Comparison of ENCODE assay signal across 11 mouse cellular contexts in genomic region chr11:96976379-96976687, GRCm38 (mm10). TPM values are rescaled to one million over a fixed set of nuclear protein-coding genes. Genes with fewer than 3 reads are reported as not detected.
DNase-seq lines count a peak whose midpoint lies in the region; ATAC-seq and TF ChIP-seq lines count a peak whose summit lies in the region.
"Had no signal": no experiment of that assay in that cellular context is flagged by ENCODE, and none has a peak within 500 bp of the region (broad histone marks: within the 10 kb centered on the region; RNA-seq: fewer than 3 reads in every experiment).

No protein-coding gene starts in this region.

- H3K9ac ChIP-seq in forebrain, embryonic 14.5 days (ENCODE audit: low read length), result peak overlapping the region; percentile 94
- peak overlapping the region; percentile 98 for H3K9ac ChIP-seq in liver, embryonic 13.5 days

- peak overlapping the region; percentile 99 for H3K27ac ChIP-seq in heart, embryonic 10.5 days
- no peak overlapping the region; the same call in 1 of the 2 replicates for H3K27ac ChIP-seq in forebrain, embryonic 14.5 days (ENCODE audit: low read depth, low read length)
- H3K27ac ChIP-seq in liver, embryonic 13.5 days, result peak overlapping the region; percentile 96

- H3K36me3 ChIP-seq in heart, embryonic 10.5 days, result no peaks in the 10 kb centered on the region
- H3K36me3 ChIP-seq in E14TG2a.4 (ENCODE audit: insufficient read depth, low read length), result peaks cover 27% of the 10 kb centered on the region
- H3K36me3 ChIP-seq in forebrain, embryonic 14.5 days (ENCODE audit: control insufficient read depth, insufficient read depth, low read length), result no peaks in the 10 kb centered on the region
- peaks cover 17% of the 10 kb centered on the region; the same call in 1 of the 2 replicates for H3K36me3 ChIP-seq in liver, embryonic 13.5 days

- no peak for TF ChIP-seq CTCF in E14TG2a.4 (conservative IDR thresholded peaks at IDR 0.05; ENCODE audit: low read length)

- WGBS in heart, embryonic 10.5 days, result 56% methylated on average over 3 of the region's 3 CpGs
- 53% methylated on average over 3 of the region's 3 CpGs for WGBS in forebrain, embryonic 14.5 days
- WGBS in liver, embryonic 13.5 days (ENCODE audit: insufficient replicate concordance), result 44% methylated on average over 3 of the region's 3 CpGs

- H3K27me3 ChIP-seq in heart, embryonic 10.5 days (ENCODE audit: insufficient read depth, poor library complexity, severe bottlenecking), result peaks cover 3% of the 10 kb centered on the region; the same call in 1 of the 2 replicates
- no peaks in the 10 kb centered on the region for H3K27me3 ChIP-seq in E14TG2a.4 (ENCODE audit: insufficient read depth, low read length)
- H3K27me3 ChIP-seq in forebrain, embryonic 14.5 days (replicated peaks; ENCODE audit: control insufficient read depth, insufficient read depth, low read length), result no peaks in the 10 kb centered on the region
- peaks cover 2% of the 10 kb centered on the region; the same call in 1 of the 2 replicates for H3K27me3 ChIP-seq in liver, embryonic 13.5 days

- H3K4me1 ChIP-seq in heart, embryonic 10.5 days, result peaks cover 60% of the 10 kb centered on the region
- peaks cover 85% of the 10 kb centered on the region for H3K4me1 ChIP-seq in E14TG2a.4 (replicated peaks; ENCODE audit: low read depth, low read length)
- H3K4me1 ChIP-seq in forebrain, embryonic 14.5 days (ENCODE audit: control insufficient read depth, insufficient read depth, low read length), result peaks cover 13% of the 10 kb centered on the region
- H3K4me1 ChIP-seq in liver, embryonic 13.5 days (replicated peaks), result peaks cover 79% of the 10 kb centered on the region

- peak overlapping the region; percentile 53 for H3K4me2 ChIP-seq in forebrain, embryonic 14.5 days (ENCODE audit: low read length)
- peak overlapping the region; percentile 86 for H3K4me2 ChIP-seq in liver, embryonic 13.5 days

- DNase-seq in heart, embryonic 10.5 days (ENCODE audit: low spot score), result no peak
- no peak for DNase-seq in heart, postnatal 4 days
- DNase-seq in forebrain, embryonic 14.5 days (ENCODE audit: low spot score), result no peak
- no peak for DNase-seq in liver, embryonic 13.5 days
- DNase-seq in adrenal gland, postnatal 25 days, result no peak
- no peak for DNase-seq in B cell, adult 2 months
- DNase-seq: thymus, postnatal 14 days had no signal

- H3K9me3 ChIP-seq in heart, embryonic 10.5 days, result no peaks in the 10 kb centered on the region
- no peaks in the 10 kb centered on the region for H3K9me3 ChIP-seq in E14TG2a.4 (ENCODE audit: low read length)
- no peaks in the 10 kb centered on the region for H3K9me3 ChIP-seq in forebrain, embryonic 14.5 days (replicated peaks; ENCODE audit: control insufficient read depth, low read length)
- no peaks in the 10 kb centered on the region for H3K9me3 ChIP-seq in liver, embryonic 13.5 days (replicated peaks)

- ATAC-seq in forebrain, embryonic 14.5 days, result no peak
- ATAC-seq in liver, embryonic 13.5 days (ENCODE audit: low read depth), result no peak
- ATAC-seq in activated CD4-positive, CD25-positive, alpha-beta regulatory T cell, adult 4 months, result no peak
- ATAC-seq: CD4-positive, CD25-positive, alpha-beta regulatory T cell, adult 4 months had no signal

- H3K4me3 ChIP-seq in heart, embryonic 10.5 days, result peak overlapping the region; percentile 96
- peak overlapping the region; percentile 98 for H3K4me3 ChIP-seq in E14TG2a.4 (replicated peaks; ENCODE audit: low read length)
- peak overlapping the region; percentile 79 for H3K4me3 ChIP-seq in forebrain, embryonic 14.5 days (ENCODE audit: low read depth, low read length)
- H3K4me3 ChIP-seq in liver, embryonic 13.5 days (replicated peaks), result peak overlapping the region; percentile 92

RNA-seq across cellular contexts. Expression of gene Sp2, which starts 6.4 kb away (rescaled TPM):
- 20.1 and 21.9 TPM in 2 replicates for polyA plus RNA-seq in heart, embryonic 10.5 days (2016; fragmentation: Nextera tagmentation; extraction: Ambion mirVana)
- total RNA-seq in heart, postnatal 4 days (2021), result 10 to 100 TPM; 18.8 to 19.3 TPM
- 14.3 and 14.6 TPM in 2 replicates for polyA plus RNA-seq in forebrain, embryonic 14.5 days (2014; fragmentation: Nextera tagmentation; extraction: Ambion mirVana)
- 13.0 and 15.3 TPM in 2 replicates for polyA plus RNA-seq in liver, embryonic 13.5 days (2015; fragmentation: Nextera tagmentation; extraction: Ambion mirVana)
- polyA plus RNA-seq in activated CD4-positive, CD25-positive, alpha-beta regulatory T cell, adult 4 months (2017; shearing (Covaris generic)), result 10 to 100 TPM; 22.5 to 26.6 TPM
- total RNA-seq in adrenal gland, postnatal 25 days (2021), result 18.2 and 18.8 TPM in 2 replicates

RNA-seq across cellular contexts. Expression of gene Pnpo, which starts 32.5 kb away (rescaled TPM):
- 69.3 and 72.6 TPM in 2 replicates for polyA plus RNA-seq in heart, embryonic 10.5 days (2016; fragmentation: Nextera tagmentation; extraction: Ambion mirVana)
- total RNA-seq in heart, postnatal 4 days (2021), result 10 to 100 TPM; 10.6 to 16.7 TPM
- polyA plus RNA-seq in forebrain, embryonic 14.5 days (2014; fragmentation: Nextera tagmentation; extraction: Ambion mirVana), result 19.0 and 21.9 TPM in 2 replicates
- 652 and 660 TPM in 2 replicates for polyA plus RNA-seq in liver, embryonic 13.5 days (2015; fragmentation: Nextera tagmentation; extraction: Ambion mirVana)
- 10 to 100 TPM; 25.6 to 33.4 TPM for polyA plus RNA-seq in activated CD4-positive, CD25-positive, alpha-beta regulatory T cell, adult 4 months (2017; shearing (Covaris generic))
- 32.0 and 36.3 TPM in 2 replicates for total RNA-seq in adrenal gland, postnatal 25 days (2021)

RNA-seq across cellular contexts. Expression of gene Sp6, which starts 36.9 kb away (rescaled TPM):
- 0.47 and 2.3 TPM in 2 replicates for polyA plus RNA-seq in heart, embryonic 10.5 days (2016; fragmentation: Nextera tagmentation; extraction: Ambion mirVana)
- not detected for total RNA-seq in heart, postnatal 4 days (2021)
- 0.17 TPM in 1 of 2 replicates, not detected in the other for polyA plus RNA-seq in forebrain, embryonic 14.5 days (2014; fragmentation: Nextera tagmentation; extraction: Ambion mirVana)
- polyA plus RNA-seq in liver, embryonic 13.5 days (2015; fragmentation: Nextera tagmentation; extraction: Ambion mirVana), result 0.05 and 0.08 TPM in 2 replicates
- polyA plus RNA-seq in activated CD4-positive, CD25-positive, alpha-beta regulatory T cell, adult 4 months (2017; shearing (Covaris generic)), result not detected
- 0.33 and 0.39 TPM in 2 replicates for total RNA-seq in adrenal gland, postnatal 25 days (2021)

RNA-seq across cellular contexts. Expression of gene Prr15l, which starts 48.4 kb away (rescaled TPM):
- polyA plus RNA-seq in heart, embryonic 10.5 days (2016; fragmentation: Nextera tagmentation; extraction: Ambion mirVana), result 0.90 and 1.5 TPM in 2 replicates
- under 1 TPM; 0.32 to 0.36 TPM for total RNA-seq in heart, postnatal 4 days (2021)
- polyA plus RNA-seq in forebrain, embryonic 14.5 days (2014; fragmentation: Nextera tagmentation; extraction: Ambion mirVana), result 0.09 TPM in 1 of 2 replicates, not detected in the other
- 4.4 and 5.2 TPM in 2 replicates for polyA plus RNA-seq in liver, embryonic 13.5 days (2015; fragmentation: Nextera tagmentation; extraction: Ambion mirVana)
- polyA plus RNA-seq in activated CD4-positive, CD25-positive, alpha-beta regulatory T cell, adult 4 months (2017; shearing (Covaris generic)), result under 1 TPM in 1 of 2 experiments, not detected in 1; 0.15 TPM
- 0.27 and 0.76 TPM in 2 replicates for total RNA-seq in adrenal gland, postnatal 25 days (2021)
- total RNA-seq: megakaryocyte-erythroid progenitor cell, adult 5-6 weeks had no signal

RNA-seq across cellular contexts. Expression of gene Scrn2, which starts 53.4 kb away (rescaled TPM):
- polyA plus RNA-seq in heart, embryonic 10.5 days (2016; fragmentation: Nextera tagmentation; extraction: Ambion mirVana), result 21.3 and 30.0 TPM in 2 replicates
- 10 to 100 TPM; 12.1 to 15.3 TPM for total RNA-seq in heart, postnatal 4 days (2021)
- polyA plus RNA-seq in forebrain, embryonic 14.5 days (2014; fragmentation: Nextera tagmentation; extraction: Ambion mirVana), result 15.0 and 15.4 TPM in 2 replicates
- polyA plus RNA-seq in liver, embryonic 13.5 days (2015; fragmentation: Nextera tagmentation; extraction: Ambion mirVana), result 10.0 and 11.2 TPM in 2 replicates
- polyA plus RNA-seq in activated CD4-positive, CD25-positive, alpha-beta regulatory T cell, adult 4 months (2017; shearing (Covaris generic)), result 10 to 100 TPM in 1 of 2 experiments, 1 to 10 TPM in 1; 5.4 to 10.6 TPM
- total RNA-seq in adrenal gland, postnatal 25 days (2021), result 12.8 and 22.7 TPM in 2 replicates
